Mouse (Mus musculus) layer of hippocampus, adult 9-10 months (tissue): ENCODE measurements around the gene Ydjc.
A peak's percentile ranks its signal among the peaks of the same experiment; 100 is the strongest.
"Not testable (repeated sequence)": the region's sequence is repeated elsewhere in the genome, so short reads cannot be mapped to it uniquely, and the experiment has no call there.

ENCODE experiments used
- DNase-seq: peaks from one replicate; pipeline ENCODE4 v3.0.0; 2022; ENCODE audit warnings: low spot score

Gene Ydjc

GRCm38 (mm10) chr16:17154346-17154745, 9.9 kb downstream of the Ydjc start:
- DNase-seq = no peak

- DNase-seq = not testable (repeated sequence)
Observed at GRCm38 (mm10) chr16:17165478-17165877, 21.1 kb downstream of the Ydjc start.

GRCm38 (mm10) chr16:17167179-17167578, 22.8 kb downstream of the Ydjc start:
- DNase-seq = no peak

GRCm38 (mm10) chr16:17168049-17168448, 23.6 kb downstream of the Ydjc start:
- no peak for DNase-seq

- no peak for DNase-seq
Observed at GRCm38 (mm10) chr16:17175765-17176164, 31.3 kb downstream of the Ydjc start.

GRCm38 (mm10) chr16:17177623-17178170, 33.3 kb downstream of the Ydjc start:
- no peak for DNase-seq

- DNase-seq = no peak
Observed at GRCm38 (mm10) chr16:17179706-17180105, 35.3 kb downstream of the Ydjc start.

- DNase-seq = no peak
Observed at GRCm38 (mm10) chr16:17181382-17181781, 37.0 kb downstream of the Ydjc start.

- no peak for DNase-seq
Observed at GRCm38 (mm10) chr16:17182136-17182535, 37.7 kb downstream of the Ydjc start.

GRCm38 (mm10) chr16:17183003-17183402, 38.6 kb downstream of the Ydjc start:
- no peak for DNase-seq

GRCm38 (mm10) chr16:17185475-17185874, 41.1 kb downstream of the Ydjc start:
- no peak for DNase-seq

GRCm38 (mm10) chr16:17193823-17194222, 49.4 kb downstream of the Ydjc start:
- DNase-seq = no peak

GRCm38 (mm10) chr16:17200121-17200952, 55.9 kb downstream of the Ydjc start:
- no peak for DNase-seq

- DNase-seq = peak; percentile 66
Observed at GRCm38 (mm10) chr16:17200953-17201707, 56.7 kb downstream of the Ydjc start.

GRCm38 (mm10) chr16:17201977-17202376, 57.6 kb downstream of the Ydjc start:
- no peak for DNase-seq

- DNase-seq = no peak
Observed at GRCm38 (mm10) chr16:17202549-17202948, 58.1 kb downstream of the Ydjc start, which contains the start of gene Ube2l3. Gene Ube2l3 (minus strand): TSS chr16:17202649.

GRCm38 (mm10) chr16:17204990-17205389, 60.6 kb downstream of the Ydjc start:
- DNase-seq = no peak

- DNase-seq = peak; percentile 63
Observed at GRCm38 (mm10) chr16:17208389-17209361, 64.3 kb downstream of the Ydjc start, which contains the start of gene Rimbp3. Gene Rimbp3 (plus strand): TSS chr16:17208603.

GRCm38 (mm10) chr16:17209404-17209960, 65.1 kb downstream of the Ydjc start:
- DNase-seq = no peak
